Mouse (Mus musculus) C2C12 (cell line): ENCODE data around the gene Atg2a. TPM values are rescaled to one million over a fixed set of nuclear protein-coding genes. Genes with fewer than 3 reads are reported as not detected.

Source experiments
- H3K27me3 ChIP-seq: one replicate; pipeline ENCODE4 v1.6.1; 2011; ENCODE audit not compliant: control insufficient read depth, insufficient read depth, insufficient read length
- H3K36me3 ChIP-seq: one replicate; pipeline ENCODE4 v1.6.1; 2011; ENCODE audit not compliant: control insufficient read depth, insufficient read depth
- H3K4me3 ChIP-seq: one replicate; pipeline ENCODE4 v1.5.1; 2011; ENCODE audit warnings: mild to moderate bottlenecking, control low read depth; ENCODE audit not compliant: poor library complexity, insufficient read depth, severe bottlenecking
- H3K79me2 ChIP-seq: one replicate; pipeline ENCODE4 v1.6.1; 2011; ENCODE audit not compliant: control insufficient read depth, insufficient read depth
- H3K79me3 ChIP-seq: one replicate; pipeline ENCODE4 v1.6.1; 2011; ENCODE audit warnings: low read depth, control low read depth
- H3ac ChIP-seq: one replicate; pipeline ENCODE3; 2011; ENCODE audit warnings: low read depth; ENCODE audit not compliant: control insufficient read depth, insufficient read length
- CEBPB ChIP-seq: IDR thresholded peaks from one replicate; pipeline ENCODE4 v1.6.1; 2011; ENCODE audit warnings: low read depth, mild to moderate bottlenecking, control low read depth, moderate library complexity
- CTCF ChIP-seq: IDR thresholded peaks from one replicate; pipeline ENCODE4 v1.5.1; 2011; ENCODE audit not compliant: control insufficient read depth, insufficient read depth, insufficient read length
- FOSL1 ChIP-seq: IDR thresholded peaks from one replicate; pipeline ENCODE4 v1.8.0; 2011; ENCODE audit warnings: mild to moderate bottlenecking, low read length; ENCODE audit not compliant: poor library complexity, insufficient read depth, severe bottlenecking
- MAX ChIP-seq: IDR thresholded peaks from one replicate; pipeline ENCODE4 v1.6.1; 2011; ENCODE audit warnings: mild to moderate bottlenecking, control low read depth
- MYOD1 ChIP-seq: IDR thresholded peaks from one replicate; pipeline ENCODE4 v1.6.1; 2011; ENCODE audit warnings: low read depth; ENCODE audit not compliant: control insufficient read depth, insufficient read length
- MYOG ChIP-seq: IDR thresholded peaks from one replicate; pipeline ENCODE4 v1.6.1; 2011; ENCODE audit not compliant: control insufficient read depth, insufficient read length; ENCODE audit errors: extremely low read depth
- USF1 ChIP-seq: IDR thresholded peaks from one replicate; pipeline ENCODE4 v1.6.1; 2011; ENCODE audit warnings: low read depth, mild to moderate bottlenecking, control low read depth, moderate library complexity
- polyA plus RNA-seq: library from polyadenylated mRNA; unstranded; fragments of >200 nt; fragmentation: generic; extraction: Trizol; gene quantifications from one replicate; pipeline ENCODE4 v1.2.1, GENCODE M21; 2012; ENCODE audit warnings: missing spikeins

The Atg2a gene
- polyA plus RNA-seq, 1 experiment, result 10.3 TPM

DNA sequence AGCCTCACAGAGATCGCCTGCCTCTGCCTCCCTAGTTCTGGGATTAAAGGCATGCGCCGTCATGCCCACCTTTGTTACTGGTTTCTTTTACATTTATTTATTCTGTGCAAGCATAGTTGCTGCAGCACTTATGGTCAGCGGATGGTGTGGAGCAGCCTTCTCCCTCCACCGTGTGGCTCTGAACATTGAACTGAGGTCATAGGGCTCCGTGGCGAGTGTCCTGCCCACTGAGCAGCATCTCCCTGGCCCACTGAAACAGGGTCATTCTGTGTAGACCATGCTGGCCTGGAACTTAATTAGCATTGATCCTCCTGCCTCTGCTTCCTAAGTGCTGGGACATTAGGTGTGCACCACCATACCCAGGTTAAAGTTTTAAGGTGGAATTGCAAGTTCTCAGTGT is 39.1 kb downstream of the Atg2a start:
- Histone ChIP-seq H3ac (no peak overlapping the region), H3K36me3 (peaks cover 65% of the 10 kb centered on the region), H3K79me2 (peaks cover 94% of the 10 kb centered on the region), H3K4me3 (no peak overlapping the region), H3K27me3 (no peaks in the 10 kb centered on the region), H3K79me3 (peaks cover 70% of the 10 kb centered on the region)
- no peak for TF ChIP-seq FOSL1
- TF ChIP-seq MYOG, result no peak
- TF ChIP-seq CEBPB, result no peak
- TF ChIP-seq CTCF, result no peak
- TF ChIP-seq MYOD1, result no peak

DNA sequence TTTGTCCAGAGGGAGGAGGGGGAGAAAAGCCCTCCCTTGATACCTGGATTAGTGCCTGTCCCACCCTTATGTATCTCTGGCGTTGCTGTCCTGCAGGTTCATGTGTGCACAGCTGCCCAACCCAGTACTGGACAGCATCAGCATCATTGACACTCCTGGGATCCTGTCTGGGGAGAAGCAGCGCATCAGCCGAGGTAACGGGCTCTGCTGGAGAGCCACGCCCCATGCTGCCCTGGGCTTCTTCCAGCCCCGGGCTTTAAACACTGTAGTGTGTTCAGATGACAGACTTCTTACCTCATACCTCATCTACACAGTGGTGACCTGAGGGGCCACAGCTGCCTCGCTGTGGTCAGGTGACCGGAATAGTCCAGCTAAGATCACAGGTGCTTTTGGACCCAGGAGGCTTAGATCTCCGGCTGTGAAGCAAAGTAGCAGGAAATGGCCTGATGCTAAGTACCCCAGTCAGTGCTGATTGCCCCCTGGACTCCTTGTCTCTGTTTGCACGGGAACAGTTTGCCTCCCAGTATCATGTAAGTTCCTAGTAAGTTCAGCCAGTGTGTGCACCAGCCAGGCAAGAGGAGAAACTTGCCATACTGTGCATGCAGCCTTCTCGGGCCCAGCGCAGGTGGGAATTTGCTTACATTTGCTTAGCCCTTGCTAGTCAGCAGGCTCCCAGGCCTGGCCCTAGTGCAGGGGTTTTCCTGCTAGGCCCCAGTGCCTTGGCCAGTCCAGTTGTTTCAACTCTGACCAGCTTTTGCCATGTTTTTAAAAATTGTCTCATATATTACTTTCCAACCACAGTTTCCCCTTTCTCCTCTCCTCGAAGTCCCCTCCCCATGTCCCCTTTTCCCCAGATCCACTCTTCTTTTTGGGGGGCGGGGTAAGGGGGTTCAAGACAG is 39.9 kb downstream of the Atg2a start:
- H3K36me3 ChIP-seq, result peaks cover 73% of the 10 kb centered on the region
- no peaks in the 10 kb centered on the region for H3K27me3 ChIP-seq
- TF ChIP-seq CEBPB, result no peak
- TF ChIP-seq CTCF, result no peak
- no peak for TF ChIP-seq MYOG
- no peak for TF ChIP-seq FOSL1
- TF ChIP-seq USF1, result no peak
- TF ChIP-seq MAX, result no peak
- no peak for TF ChIP-seq MYOD1
- H3K79me3 ChIP-seq, result peaks cover 77% of the 10 kb centered on the region
- H3K4me3 ChIP-seq, result no peak overlapping the region
- H3K79me2 ChIP-seq, result peaks cover 95% of the 10 kb centered on the region
- H3ac ChIP-seq, result no peak overlapping the region

DNA sequence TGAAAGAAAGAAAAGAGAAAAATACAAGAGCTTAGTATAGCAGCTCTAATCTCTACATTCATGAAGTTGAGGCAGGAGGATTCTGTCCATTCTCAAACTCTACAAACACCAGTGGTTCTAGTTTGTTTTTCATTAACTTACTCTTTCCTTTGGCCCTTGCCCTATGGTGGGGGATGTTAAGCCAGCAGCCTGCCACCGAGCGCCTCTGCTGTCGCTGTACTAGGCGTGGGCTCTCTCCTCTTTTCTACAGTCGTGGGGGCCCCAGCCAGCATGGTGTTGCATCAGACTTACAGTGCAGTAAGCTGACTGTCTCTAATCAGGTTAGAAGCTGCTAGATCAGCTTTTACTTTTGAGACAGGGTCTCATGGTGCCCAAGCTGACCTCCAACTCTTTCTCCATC is 41.5 kb downstream of the Atg2a start:
- TF ChIP-seq CEBPB (no peak), MAX (no peak), CTCF (no peak), FOSL1 (no peak), MYOG (no peak)
- H3K4me3 ChIP-seq, result no peak overlapping the region
- no peak overlapping the region for H3ac ChIP-seq
- H3K79me3 ChIP-seq, result peaks cover 79% of the 10 kb centered on the region
- peaks cover 89% of the 10 kb centered on the region for H3K36me3 ChIP-seq
- H3K79me2 ChIP-seq, result peaks cover 99% of the 10 kb centered on the region
- no peaks in the 10 kb centered on the region for H3K27me3 ChIP-seq

DNA sequence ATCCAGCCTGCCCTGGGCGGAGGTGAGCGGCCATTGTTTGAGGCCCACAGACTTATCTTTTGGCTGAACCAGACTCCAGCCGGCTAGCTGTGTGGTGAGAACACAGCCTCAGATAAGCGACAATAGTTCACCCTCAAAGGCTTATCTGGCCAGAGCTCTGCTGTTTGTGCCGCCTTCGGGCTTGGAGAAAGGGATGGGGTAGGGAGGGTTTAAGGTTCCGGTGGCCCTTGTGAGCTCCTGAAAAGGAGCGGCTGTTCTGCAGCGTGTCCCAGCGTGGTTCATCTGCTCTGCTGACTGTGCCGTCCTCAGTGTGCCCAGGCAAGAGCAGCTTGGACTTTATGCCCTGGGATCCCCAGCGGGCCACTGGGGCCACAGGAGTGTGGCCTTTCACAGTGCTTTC is 43.0 kb downstream of the Atg2a start:
- peaks cover 100% of the 10 kb centered on the region for H3K79me2 ChIP-seq
- no peak overlapping the region for H3ac ChIP-seq
- peaks cover 77% of the 10 kb centered on the region for H3K79me3 ChIP-seq
- no peak overlapping the region for H3K4me3 ChIP-seq
- H3K36me3 ChIP-seq, result peaks cover 89% of the 10 kb centered on the region
- no peaks in the 10 kb centered on the region for H3K27me3 ChIP-seq
- TF ChIP-seq FOSL1 (no peak), CEBPB (no peak), MAX (no peak), USF1 (no peak), MYOD1 (no peak), CTCF (no peak), MYOG (no peak)

DNA sequence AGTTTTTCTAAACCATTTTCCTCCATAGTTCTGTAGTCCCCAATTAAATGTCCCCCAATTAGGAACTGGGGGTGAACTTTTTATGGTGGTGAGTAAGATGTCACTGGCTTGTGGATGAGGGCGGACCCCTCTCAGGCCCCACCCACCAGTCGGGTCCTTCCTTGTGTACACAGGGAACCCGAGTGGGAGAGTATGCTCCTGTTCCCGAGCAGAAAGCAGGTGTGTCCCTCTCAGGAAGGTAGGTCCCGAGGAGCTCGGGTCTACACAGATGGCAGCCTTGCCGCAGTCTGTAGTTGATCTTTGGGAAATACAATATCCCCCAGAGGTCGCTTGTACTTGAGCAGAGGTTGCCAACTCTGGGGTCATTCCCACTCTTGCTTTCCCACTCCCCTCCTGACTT is 43.8 kb downstream of the Atg2a start:
- H3K27me3 ChIP-seq, result no peaks in the 10 kb centered on the region

More for the DNA sequence above, 43.8 kb downstream of the Atg2a start:
- H3K79me3 ChIP-seq, result peaks cover 77% of the 10 kb centered on the region
- H3ac ChIP-seq, result no peak overlapping the region
- H3K79me2 ChIP-seq, result peaks cover 100% of the 10 kb centered on the region
- peaks cover 89% of the 10 kb centered on the region for H3K36me3 ChIP-seq
- no peak overlapping the region for H3K4me3 ChIP-seq
- TF ChIP-seq CEBPB (no peak), FOSL1 (no peak), MYOD1 (no peak), MAX (no peak), CTCF (no peak), MYOG (no peak)
